Mouse (Mus musculus) hindbrain, embryonic 16.5 days (tissue): ENCODE measurements around the gene Mapkap1. TPM values are rescaled to one million over a fixed set of nuclear protein-coding genes. Genes with fewer than 3 reads are reported as not detected.

Experiments
- ATAC-seq: fragments of 200-750 bp; cut with Nextera tagmentation; 2 replicates; pipeline ENCODE4 v1.8.0; 2017; ENCODE audit warnings: moderate TSS enrichment, moderate library complexity
- H3K27ac ChIP-seq: fragments of 300-500 bp; sonication (generic); 2 replicates; pipeline ENCODE4 v1.5.1; 2014; ENCODE audit warnings: low read depth, mild to moderate bottlenecking, control low read depth, low read length, moderate library complexity
- H3K27me3 ChIP-seq: fragments of 300-500 bp; sonication (generic); replicated peaks from 2 replicates; pipeline ENCODE4 v1.6.1; 2014; ENCODE audit warnings: low read length; ENCODE audit not compliant: control insufficient read depth, insufficient read depth
- H3K36me3 ChIP-seq: fragments of 300-500 bp; sonication (generic); 2 replicates; pipeline ENCODE4 v1.6.1; 2014; ENCODE audit warnings: mild to moderate bottlenecking, low read length, moderate library complexity, mixed read lengths; ENCODE audit not compliant: control insufficient read depth, insufficient read depth
- H3K4me1 ChIP-seq: fragments of 300-500 bp; sonication (generic); 2 replicates; pipeline ENCODE4 v1.6.1; 2014; ENCODE audit warnings: low read depth, low read length; ENCODE audit not compliant: control insufficient read depth, insufficient read depth
- H3K4me2 ChIP-seq: fragments of 300-500 bp; sonication (generic); 2 replicates; pipeline ENCODE4 v1.6.1; 2014; ENCODE audit warnings: mild to moderate bottlenecking, low read length, control low read depth, moderate library complexity
- H3K4me3 ChIP-seq: fragments of 300-500 bp; sonication (generic); 2 replicates; pipeline ENCODE4 v1.5.1; 2014; ENCODE audit warnings: mild to moderate bottlenecking, low read length, control low read depth, moderate library complexity
- H3K9ac ChIP-seq: fragments of 300-500 bp; sonication (generic); 2 replicates; pipeline ENCODE4 v1.6.1; 2014; ENCODE audit warnings: low read depth, mild to moderate bottlenecking, control low read depth, low read length, moderate library complexity
- H3K9me3 ChIP-seq: fragments of 300-500 bp; sonication (generic); 2 replicates; pipeline ENCODE4 v1.6.1; 2014; ENCODE audit warnings: mild to moderate bottlenecking, low read length, moderate library complexity; ENCODE audit not compliant: control insufficient read depth
- WGBS: fragments of 180-500 bp; shearing (Covaris S2); extraction: QIAGEN DNeasy Blood & Tissue Kit; methylation state at CpG from one replicate; pipeline ENCODE4 v1.1.7; 2014; 5-methylcytosine and 5-hydroxymethylcytosine counted together
- polyA plus RNA-seq: library from polyadenylated mRNA; unstranded; fragments of >200 nt; fragmentation: Nextera tagmentation; extraction: Ambion mirVana; gene quantifications from 2 replicates; pipeline ENCODE4 v1.2.1, GENCODE M21; 2015

Gene Mapkap1
- polyA plus RNA-seq, 1 experiment from 2014 or later: 94.3 TPM

- Histone ChIP-seq H3K27me3 (no peaks in the 10 kb centered on the region), H3K4me3 (no peak overlapping the region), H3K4me2 (no peak overlapping the region), H3K27ac (no peak overlapping the region), H3K4me1 (no peaks in the 10 kb centered on the region), H3K9ac (no peak overlapping the region), H3K36me3 (no peaks in the 10 kb centered on the region), H3K9me3 (no peaks in the 10 kb centered on the region)
- ATAC-seq: no peak
- 90% methylated on average over 5 of the region's 5 CpGs for WGBS
Observed at GRCm38 (mm10) chr2:34515263-34515662, 108.7 kb downstream of the Mapkap1 start.

GRCm38 (mm10) chr2:34518083-34518482 lies 111.5 kb downstream of the Mapkap1 start:
- Histone ChIP-seq H3K27ac (no peak overlapping the region), H3K27me3 (no peaks in the 10 kb centered on the region), H3K36me3 (no peaks in the 10 kb centered on the region), H3K9ac (no peak overlapping the region), H3K4me2 (no peak overlapping the region), H3K4me1 (no peaks in the 10 kb centered on the region), H3K9me3 (no peaks in the 10 kb centered on the region), H3K4me3 (no peak overlapping the region)
- ATAC-seq: no peak
- WGBS: 82% methylated on average over 2 of the region's 2 CpGs

GRCm38 (mm10) chr2:34518526-34518925 lies 112.0 kb downstream of the Mapkap1 start:
- H3K4me2 ChIP-seq: no peak overlapping the region
- H3K4me1 ChIP-seq: no peaks in the 10 kb centered on the region
- no peaks in the 10 kb centered on the region for H3K27me3 ChIP-seq
- ATAC-seq: no peak
- no peaks in the 10 kb centered on the region for H3K9me3 ChIP-seq
- no peak overlapping the region for H3K4me3 ChIP-seq
- no peak overlapping the region for H3K27ac ChIP-seq
- WGBS: 87% methylated on average over 5 of the region's 5 CpGs
- H3K9ac ChIP-seq: no peak overlapping the region
- no peaks in the 10 kb centered on the region for H3K36me3 ChIP-seq

GRCm38 (mm10) chr2:34519525-34519924 lies 113.0 kb downstream of the Mapkap1 start:
- 42% methylated on average over 6 of the region's 6 CpGs for WGBS
- Histone ChIP-seq H3K27me3 (no peaks in the 10 kb centered on the region), H3K4me3 (no peak overlapping the region), H3K9me3 (no peaks in the 10 kb centered on the region), H3K9ac (no peak overlapping the region), H3K27ac (no peak overlapping the region), H3K36me3 (no peaks in the 10 kb centered on the region), H3K4me2 (no peak overlapping the region), H3K4me1 (no peaks in the 10 kb centered on the region)
- ATAC-seq: no peak

- no peak for ATAC-seq
- Histone ChIP-seq H3K4me1 (peaks cover 2% of the 10 kb centered on the region), H3K27me3 (no peaks in the 10 kb centered on the region), H3K4me2 (no peak overlapping the region), H3K9me3 (no peaks in the 10 kb centered on the region), H3K9ac (no peak overlapping the region), H3K36me3 (no peaks in the 10 kb centered on the region), H3K4me3 (no peak overlapping the region), H3K27ac (no peak overlapping the region)
- WGBS: 93% methylated on average over 3 of the region's 3 CpGs
Observed at GRCm38 (mm10) chr2:34521384-34521783, 114.8 kb downstream of the Mapkap1 start.

GRCm38 (mm10) chr2:34526527-34527371 lies 120.2 kb downstream of the Mapkap1 start:
- WGBS: 28% methylated on average over 15 of the region's 15 CpGs
- H3K4me2 ChIP-seq: peak overlapping the region; percentile 4; the same call in 1 of the 2 replicates
- H3K9me3 ChIP-seq: no peaks in the 10 kb centered on the region
- peak; percentile 66; the same call in 1 of the 2 replicates for ATAC-seq
- H3K9ac ChIP-seq: no peak overlapping the region
- H3K36me3 ChIP-seq: no peaks in the 10 kb centered on the region
- no peak overlapping the region for H3K4me3 ChIP-seq
- peaks cover 20% of the 10 kb centered on the region for H3K4me1 ChIP-seq
- no peaks in the 10 kb centered on the region for H3K27me3 ChIP-seq
- H3K27ac ChIP-seq: no peak overlapping the region

- H3K4me2 ChIP-seq: no peak overlapping the region
- no peaks in the 10 kb centered on the region for H3K27me3 ChIP-seq
- H3K36me3 ChIP-seq: no peaks in the 10 kb centered on the region
- H3K4me1 ChIP-seq: peaks cover 20% of the 10 kb centered on the region
- no peak overlapping the region for H3K27ac ChIP-seq
- no peak overlapping the region for H3K9ac ChIP-seq
- no peak for ATAC-seq
- H3K9me3 ChIP-seq: no peaks in the 10 kb centered on the region
- no peak overlapping the region for H3K4me3 ChIP-seq
Observed at GRCm38 (mm10) chr2:34528491-34528890, 121.9 kb downstream of the Mapkap1 start.

- WGBS: 35% methylated on average over 3 of the region's 3 CpGs
- H3K27me3 ChIP-seq: no peaks in the 10 kb centered on the region
- no peak for ATAC-seq
- H3K27ac ChIP-seq: no peak overlapping the region
- H3K4me2 ChIP-seq: no peak overlapping the region
- no peaks in the 10 kb centered on the region for H3K36me3 ChIP-seq
- no peaks in the 10 kb centered on the region for H3K9me3 ChIP-seq
- H3K4me1 ChIP-seq: peaks cover 23% of the 10 kb centered on the region
- no peak overlapping the region for H3K9ac ChIP-seq
- H3K4me3 ChIP-seq: no peak overlapping the region
Observed at GRCm38 (mm10) chr2:34530042-34530441, 123.5 kb downstream of the Mapkap1 start.

GRCm38 (mm10) chr2:34531801-34532298 lies 125.3 kb downstream of the Mapkap1 start:
- no peaks in the 10 kb centered on the region for H3K36me3 ChIP-seq
- H3K4me3 ChIP-seq: no peak overlapping the region
- no peak for ATAC-seq
- WGBS: 34% methylated on average over 3 of the region's 3 CpGs
- H3K4me1 ChIP-seq: peaks cover 18% of the 10 kb centered on the region
- no peaks in the 10 kb centered on the region for H3K27me3 ChIP-seq
- no peak overlapping the region for H3K9ac ChIP-seq
- no peaks in the 10 kb centered on the region for H3K9me3 ChIP-seq
- peak overlapping the region; percentile 30; the same call in 1 of the 2 replicates for H3K27ac ChIP-seq
- no peak overlapping the region for H3K4me2 ChIP-seq
